Mouse (Mus musculus): ENCODE measurements around the gene Vps11.
"Not testable (repeated sequence)": the region's sequence is repeated elsewhere in the genome, so short reads cannot be mapped to it uniquely, and the experiment has no call there.

Gene Vps11

DNA sequence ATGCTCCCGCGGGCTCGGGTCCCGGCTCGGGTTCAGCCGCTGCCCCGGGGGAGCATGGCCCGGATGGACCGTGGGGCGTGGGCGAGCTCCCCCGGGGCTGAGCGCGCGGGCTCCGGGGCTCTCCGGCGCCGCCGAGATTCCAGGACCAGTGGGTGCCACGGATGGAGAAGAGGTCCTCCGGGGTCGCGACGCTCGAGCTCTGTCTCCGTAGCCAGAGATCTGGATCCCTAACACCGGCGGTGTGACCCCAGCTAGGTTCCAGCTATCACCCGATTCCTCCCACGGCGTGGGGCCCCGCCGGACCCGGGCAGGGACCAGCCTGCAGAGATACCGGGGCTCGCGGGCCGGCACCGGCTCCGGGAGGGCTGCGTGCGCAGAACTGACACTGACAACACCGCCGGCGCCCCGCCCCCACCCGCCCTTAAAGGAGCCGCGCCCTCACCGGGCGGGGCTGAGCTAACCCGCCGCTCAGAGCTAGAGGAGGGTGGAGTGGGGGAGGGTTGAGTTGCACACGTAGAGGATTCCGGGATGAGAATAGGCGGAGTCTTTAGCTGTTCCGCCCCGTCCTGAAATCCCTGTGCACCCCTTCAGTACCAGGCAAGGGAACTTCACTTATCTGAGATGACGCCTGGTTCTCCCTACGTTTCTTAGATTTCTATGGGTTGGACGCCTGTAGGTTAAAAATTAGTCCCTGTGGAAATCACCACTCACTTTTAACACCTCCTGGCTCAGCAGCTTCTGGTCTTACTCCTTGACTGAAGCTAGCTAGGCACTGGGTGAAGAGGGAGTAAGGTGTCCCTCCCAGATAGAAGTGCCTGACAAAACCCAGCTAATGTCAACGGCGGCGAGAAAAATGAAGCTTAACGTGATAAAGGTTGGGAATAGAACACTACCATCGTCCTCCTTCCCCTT lies 41.3 kb downstream of the Vps11 start, which contains the start of gene C2cd2l:
Gene C2cd2l, minus strand, starts transcription at position 399 of the 912 bp plus-strand sequence.
- in situ Hi-C loops (cut with MboI; ENCODE audit: low pct_unique_long_range_greater_than_20kb in 1 of 2, low sequenced_read_pairs in 2 of 2, unreplicated experiment in 1 of 2), result no loop called here

DNA sequence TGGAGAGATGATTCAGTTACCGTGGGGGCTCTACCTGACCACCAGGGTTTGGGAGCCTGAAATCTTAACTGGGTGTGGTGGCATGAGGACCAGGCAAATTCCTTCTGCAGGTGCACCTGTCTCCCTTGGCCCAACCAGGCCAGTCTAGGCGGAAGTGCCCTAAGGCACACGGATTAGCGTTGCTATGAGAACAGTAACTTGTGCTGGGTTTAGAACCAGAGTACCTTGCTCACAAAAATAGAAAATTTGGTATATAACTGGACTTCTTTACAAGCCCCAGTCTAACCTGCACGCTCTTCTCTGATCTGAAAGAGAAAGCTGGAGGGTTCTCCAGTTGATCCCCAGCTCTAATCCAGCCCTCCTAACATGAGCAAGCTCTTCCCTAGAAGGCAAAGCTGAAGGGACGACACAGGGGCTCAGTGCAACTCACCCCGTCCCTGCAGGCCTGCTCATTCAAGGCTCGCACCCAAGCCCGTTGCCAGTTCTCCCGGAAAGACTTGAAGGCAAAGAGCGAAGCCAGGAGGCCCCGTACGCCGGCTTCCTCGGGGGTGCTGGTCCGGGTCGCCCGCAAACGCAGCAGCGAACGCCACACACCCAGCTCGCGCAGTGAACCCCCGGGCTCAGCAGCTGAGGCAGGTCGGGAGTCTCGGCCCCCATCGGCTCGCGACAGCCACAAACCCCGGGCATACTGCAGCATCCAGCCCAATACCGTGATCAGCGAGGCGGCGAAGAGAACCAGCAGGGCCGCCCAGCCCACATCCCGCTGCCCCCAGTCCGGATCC lies 42.2 kb downstream of the Vps11 start:
- in situ Hi-C loops (cut with MboI; ENCODE audit: low pct_unique_long_range_greater_than_20kb in 1 of 2, low sequenced_read_pairs in 2 of 2, unreplicated experiment in 1 of 2), result no loop called here

DNA sequence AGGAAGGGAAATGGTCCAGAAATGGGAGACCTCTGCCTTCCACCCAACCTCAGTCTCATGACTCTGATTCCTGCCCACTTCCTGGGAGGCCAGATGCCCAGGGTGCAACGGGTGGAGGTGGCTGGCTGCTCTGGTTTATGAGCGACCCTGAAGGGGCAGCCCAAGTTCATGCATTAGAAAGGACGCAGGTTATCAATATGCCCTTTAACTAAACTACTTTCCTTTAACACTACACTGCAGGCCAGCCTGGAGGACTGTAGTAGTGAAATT lies 42.7 kb downstream of the Vps11 start:
- in situ Hi-C loops (cut with MboI; ENCODE audit: low pct_unique_long_range_greater_than_20kb in 1 of 2, low sequenced_read_pairs in 2 of 2, unreplicated experiment in 1 of 2), result no loop called here

DNA sequence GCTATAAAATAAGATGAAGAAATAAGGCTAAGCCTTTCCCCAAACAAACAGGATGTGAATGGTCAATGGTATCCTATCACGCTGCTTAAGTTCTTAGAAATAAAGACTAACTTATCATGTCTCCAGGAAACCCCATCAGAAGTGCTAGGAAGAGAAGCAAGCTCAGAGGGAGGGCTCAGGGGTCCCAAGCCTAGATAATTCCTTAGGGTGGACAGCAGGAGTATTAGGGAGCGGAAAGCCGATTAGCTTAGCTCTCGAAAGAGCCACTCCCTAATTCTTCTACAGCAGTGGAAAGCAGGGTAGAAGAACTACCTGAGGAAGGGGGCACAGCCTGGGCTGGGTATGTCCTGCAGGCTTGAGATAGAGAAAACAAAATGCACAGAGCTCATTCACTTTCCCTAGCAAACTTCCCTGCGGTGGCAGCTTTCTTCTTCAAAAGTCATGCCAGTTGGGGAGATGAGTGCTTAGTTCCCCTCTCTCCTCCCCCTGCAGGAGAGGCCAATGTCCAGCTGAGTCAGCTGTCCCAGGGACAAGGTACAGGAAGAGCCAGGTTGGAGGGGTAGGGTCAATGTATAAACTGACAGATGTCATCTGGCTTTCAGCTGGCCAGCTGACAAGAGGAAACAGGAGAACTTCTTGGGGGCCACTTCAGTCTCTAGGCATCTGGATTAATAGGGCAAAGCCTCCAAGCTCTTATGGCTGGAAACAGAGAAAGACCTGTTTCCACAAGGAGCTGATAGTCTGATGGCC lies 43.2 kb downstream of the Vps11 start:
- in situ Hi-C loops (cut with MboI; ENCODE audit: low pct_unique_long_range_greater_than_20kb in 1 of 2, low sequenced_read_pairs in 2 of 2, unreplicated experiment in 1 of 2), result no loop called here

DNA sequence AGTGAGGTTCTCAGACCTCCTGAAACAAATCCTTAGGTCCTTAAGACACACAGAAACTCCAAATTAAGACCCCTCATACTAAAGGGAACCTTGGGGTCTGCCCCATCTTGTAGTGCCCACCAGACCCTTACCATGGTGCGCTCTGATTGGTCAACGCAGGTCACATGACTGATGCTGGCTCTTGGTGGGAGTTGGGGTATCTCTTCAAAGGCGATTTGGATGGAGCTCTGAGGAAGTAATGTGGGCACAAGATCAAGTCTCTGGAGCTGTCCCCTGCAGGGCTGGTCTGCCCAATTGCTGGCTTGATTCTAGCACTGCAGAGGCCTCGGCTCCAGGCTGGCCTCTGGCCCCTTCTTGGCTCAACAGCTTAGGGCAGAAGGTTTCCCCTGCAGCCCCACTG lies 44.0 kb downstream of the Vps11 start:
- in situ Hi-C loops (cut with MboI; ENCODE audit: low pct_unique_long_range_greater_than_20kb in 1 of 2, low sequenced_read_pairs in 2 of 2, unreplicated experiment in 1 of 2), result no loop called here

DNA sequence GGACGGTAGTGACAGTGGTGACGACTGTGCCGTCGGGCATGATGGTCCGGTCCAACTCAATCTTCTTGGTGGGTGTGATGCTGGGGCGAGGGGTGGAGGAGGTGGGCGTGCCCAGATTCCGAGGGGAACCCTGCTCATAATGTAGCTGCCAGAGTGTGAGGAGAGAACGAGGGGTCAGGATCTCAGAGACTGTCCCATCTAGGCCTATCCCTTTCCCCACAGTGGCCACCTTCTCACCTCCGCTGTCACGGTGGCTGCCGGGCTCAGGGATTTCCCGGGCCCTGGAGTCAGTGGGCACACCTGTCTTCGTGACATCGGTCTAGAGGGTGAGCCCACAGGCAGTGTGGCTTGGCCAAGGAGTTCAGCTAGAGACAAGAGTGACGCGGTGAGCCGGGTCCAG lies 46.6 kb downstream of the Vps11 start:
- in situ Hi-C loops (cut with MboI; ENCODE audit: low pct_unique_long_range_greater_than_20kb in 1 of 2, low sequenced_read_pairs in 2 of 2, unreplicated experiment in 1 of 2), result no loop called here

DNA sequence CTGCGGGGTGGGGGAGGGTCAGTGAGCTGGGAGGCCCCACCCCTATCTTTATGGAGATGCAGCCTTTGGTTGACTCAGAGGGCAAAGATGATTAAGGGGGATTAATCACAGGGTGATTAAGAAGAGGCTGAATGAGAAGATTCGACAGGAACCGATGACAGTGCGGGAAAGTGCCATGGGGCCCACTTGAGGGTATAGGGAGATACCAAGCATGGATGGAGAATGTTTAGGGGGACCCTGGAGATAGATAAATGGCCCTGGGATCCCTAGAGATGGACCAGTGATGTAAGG lies 47.3 kb downstream of the Vps11 start:
- in situ Hi-C loops (cut with MboI; ENCODE audit: low pct_unique_long_range_greater_than_20kb in 1 of 2, low sequenced_read_pairs in 2 of 2, unreplicated experiment in 1 of 2), result no loop called here

DNA sequence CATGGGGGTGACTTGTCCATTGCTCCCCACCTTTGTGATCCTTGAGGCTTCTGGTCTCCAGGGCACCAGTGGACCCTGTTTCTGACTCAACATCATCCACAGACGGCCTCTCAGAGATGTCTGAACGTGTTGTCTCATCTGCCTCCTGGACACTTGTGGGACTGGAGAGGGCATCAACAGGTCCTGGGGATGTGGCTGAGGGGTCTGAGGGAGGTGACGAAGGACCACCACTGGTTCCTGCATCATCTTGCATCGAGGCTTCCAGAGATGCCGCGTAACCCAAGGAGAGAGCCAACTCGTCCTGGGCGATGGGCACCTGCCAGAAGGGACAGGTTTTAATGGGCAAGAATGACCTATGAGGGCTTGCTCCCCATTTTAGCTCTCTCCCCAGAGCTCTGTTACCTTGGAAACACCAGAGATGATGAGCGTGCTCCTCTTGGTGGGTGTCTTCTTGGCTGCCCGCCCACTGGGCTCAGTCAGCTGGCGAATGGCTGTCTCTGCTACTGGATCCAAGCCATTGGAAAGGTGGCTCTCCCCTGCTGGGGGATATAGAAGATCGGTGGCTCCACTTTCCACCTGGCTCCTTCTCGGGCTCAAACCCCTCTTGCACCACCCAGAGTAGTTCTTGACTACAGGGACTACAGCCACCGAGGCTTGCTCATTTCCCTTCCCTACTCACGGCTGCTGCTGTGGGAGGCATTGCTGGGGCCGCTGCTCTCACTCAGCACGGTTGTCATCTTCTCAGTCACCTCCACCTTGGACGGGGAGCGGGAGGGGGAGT lies 47.8 kb downstream of the Vps11 start:
- in situ Hi-C loops (cut with MboI; ENCODE audit: low pct_unique_long_range_greater_than_20kb in 1 of 2, low sequenced_read_pairs in 2 of 2, unreplicated experiment in 1 of 2), result no loop called here

DNA sequence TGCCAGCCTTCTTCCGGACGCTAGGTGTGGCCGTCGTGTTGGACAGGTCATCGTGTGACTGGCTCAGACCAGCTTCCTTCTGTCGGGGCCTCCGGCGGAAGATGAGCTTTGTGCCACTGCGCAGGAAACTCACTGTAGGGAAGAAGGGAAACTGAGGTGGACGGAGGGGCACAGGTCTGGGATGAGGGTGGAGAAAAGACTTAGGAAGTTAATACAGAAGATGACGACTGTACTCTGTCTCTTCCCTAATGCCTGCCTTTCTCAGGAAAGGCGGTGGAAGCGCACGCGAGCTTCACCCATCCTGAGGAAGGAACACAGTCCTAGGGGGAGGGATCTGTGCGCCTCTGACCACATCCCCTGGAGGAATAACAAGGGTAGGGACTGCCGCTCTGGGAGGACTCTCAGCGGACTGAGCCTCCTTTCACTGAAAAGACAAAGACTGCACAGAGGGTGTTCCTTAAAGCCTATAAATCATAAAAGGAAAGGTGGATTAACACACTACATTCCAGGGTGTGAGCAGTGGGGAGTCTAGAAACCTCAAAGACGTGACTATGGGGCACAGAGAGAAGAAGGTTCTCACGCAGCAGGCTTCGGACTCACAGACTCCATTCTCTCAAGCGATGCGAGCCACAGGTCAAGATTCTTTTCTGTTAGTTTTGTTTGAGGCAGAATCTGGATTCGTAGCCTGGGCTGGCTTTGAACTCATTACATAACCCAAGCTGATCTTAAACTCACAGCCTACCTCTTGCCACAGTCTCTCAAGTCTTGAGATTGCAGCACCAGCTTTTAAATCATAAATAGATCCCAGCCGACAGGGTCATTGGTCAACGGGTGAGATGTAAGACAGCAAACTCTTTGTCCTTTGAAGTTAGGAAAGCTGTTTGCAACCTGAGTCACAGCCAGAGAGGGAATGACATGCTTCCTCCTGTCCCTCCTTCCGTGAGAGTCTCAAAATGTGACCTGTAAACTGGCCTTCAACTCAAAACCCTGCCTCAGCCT lies 50.0 kb downstream of the Vps11 start:
- in situ Hi-C loops (cut with MboI; ENCODE audit: low pct_unique_long_range_greater_than_20kb in 1 of 2, low sequenced_read_pairs in 2 of 2, unreplicated experiment in 1 of 2), result no loop called here

DNA sequence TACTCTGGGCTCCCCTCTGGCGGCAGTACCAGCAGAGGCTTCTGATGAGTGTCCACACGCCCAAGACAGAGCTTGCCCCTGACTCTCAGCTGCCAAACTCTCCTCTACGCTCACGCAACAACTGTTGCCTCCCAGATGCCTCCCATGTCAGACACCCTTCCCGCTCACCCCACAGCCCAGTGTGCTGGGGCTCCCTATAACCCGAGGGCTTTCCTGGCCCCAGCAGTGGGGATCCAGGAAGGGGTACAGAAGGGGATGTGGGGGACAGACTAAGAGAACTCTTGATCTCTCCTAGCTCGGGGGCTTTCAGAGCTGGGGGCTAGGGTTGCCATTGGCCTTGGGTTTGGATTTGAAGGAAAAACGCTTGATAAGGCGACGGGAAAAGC lies 50.7 kb downstream of the Vps11 start:
- in situ Hi-C loops (cut with MboI; ENCODE audit: low pct_unique_long_range_greater_than_20kb in 1 of 2, low sequenced_read_pairs in 2 of 2, unreplicated experiment in 1 of 2), result no loop called here

DNA sequence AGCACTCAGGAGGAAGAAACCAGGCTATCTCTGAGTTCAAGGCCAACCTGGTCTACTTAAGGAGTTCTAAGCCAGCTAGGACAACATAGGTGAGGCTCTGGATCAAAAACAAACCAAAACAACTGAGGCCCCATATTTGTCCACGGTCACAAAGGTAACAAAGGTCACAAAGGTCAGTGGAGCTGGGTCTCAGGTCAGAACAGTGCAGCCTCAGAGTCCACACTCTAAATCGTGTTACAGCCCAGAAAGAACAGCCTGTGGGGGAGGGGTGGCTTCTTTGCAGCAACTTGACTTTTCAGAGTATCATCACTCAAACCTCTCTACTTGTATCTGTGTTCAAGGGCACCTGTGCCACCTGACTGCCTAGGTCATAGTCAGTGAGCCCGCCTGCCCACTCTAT lies 51.7 kb downstream of the Vps11 start:
- in situ Hi-C loops (cut with MboI; ENCODE audit: low pct_unique_long_range_greater_than_20kb in 1 of 2, low sequenced_read_pairs in 2 of 2, unreplicated experiment in 1 of 2), result no loop called here

DNA sequence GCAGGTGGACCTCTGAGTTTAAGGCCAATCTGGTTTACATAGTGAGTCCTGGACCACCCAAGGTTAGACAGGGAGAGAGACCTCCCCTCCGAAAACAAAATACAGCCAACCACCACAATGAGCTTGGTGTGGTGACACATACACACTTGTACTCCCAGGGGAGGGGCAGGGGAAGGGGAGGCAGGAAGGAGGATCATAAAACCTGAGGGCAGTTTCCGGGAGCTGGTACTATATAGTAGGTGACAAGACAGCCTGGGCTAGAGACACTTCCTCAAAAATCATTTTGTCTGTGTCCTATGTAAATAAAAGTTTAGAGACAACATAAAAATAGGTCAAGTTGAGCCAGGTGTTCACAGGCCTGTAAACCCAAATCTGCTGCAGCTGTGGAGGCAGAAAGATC lies 54.2 kb downstream of the Vps11 start:
- in situ Hi-C loops (cut with MboI; ENCODE audit: low pct_unique_long_range_greater_than_20kb in 1 of 2, low sequenced_read_pairs in 2 of 2, unreplicated experiment in 1 of 2), result no loop called here

DNA sequence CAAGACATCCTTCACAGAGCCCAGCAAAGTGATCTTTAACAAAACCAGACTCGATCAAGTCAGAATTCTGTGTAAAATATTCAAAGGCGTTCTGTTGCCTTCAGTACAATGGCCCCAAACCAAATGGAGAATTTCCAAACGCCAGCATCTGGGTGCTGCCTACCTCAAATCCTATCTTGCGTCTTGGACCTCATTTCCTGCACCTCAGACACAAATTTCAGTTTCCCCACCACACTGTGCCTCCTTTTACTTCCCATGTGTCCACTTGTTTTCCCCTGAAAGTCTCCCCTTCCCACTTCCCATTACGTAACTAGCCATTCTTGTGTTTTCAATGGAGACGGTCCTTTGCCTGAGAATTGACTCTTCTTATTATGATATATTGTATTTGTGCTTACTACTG lies 54.9 kb downstream of the Vps11 start:
- in situ Hi-C loops (cut with MboI; ENCODE audit: low pct_unique_long_range_greater_than_20kb in 1 of 2, low sequenced_read_pairs in 2 of 2, unreplicated experiment in 1 of 2), result no loop called here

DNA sequence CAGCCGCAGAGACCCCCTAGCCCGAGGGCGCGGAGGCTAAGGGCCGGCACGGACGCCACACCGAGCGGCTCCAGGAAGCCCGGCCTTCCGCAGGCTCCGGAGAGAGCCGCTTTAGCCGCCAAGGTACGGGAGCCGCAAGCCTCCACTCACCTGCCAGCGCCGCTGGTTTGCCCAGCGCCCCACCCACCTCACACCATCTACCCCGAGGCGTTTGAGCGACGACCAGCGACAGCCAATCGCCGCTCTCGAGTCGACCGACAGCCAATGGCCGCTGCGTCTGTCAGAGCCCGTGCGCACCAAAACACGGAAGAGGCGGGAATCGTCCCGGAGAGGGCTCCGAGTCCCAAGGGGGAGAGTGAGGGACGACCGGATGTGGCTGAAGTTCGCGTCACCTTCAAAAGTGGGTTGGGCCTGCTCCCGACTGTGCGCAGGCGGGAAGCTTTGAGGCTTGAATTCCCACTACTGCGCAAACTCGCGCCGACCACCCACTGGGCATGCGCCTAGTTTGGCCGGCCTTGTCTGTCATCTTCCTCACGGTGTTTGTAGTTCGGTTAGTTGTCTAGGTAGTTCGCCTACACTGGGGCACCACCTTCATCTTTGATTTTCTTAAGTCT lies 55.9 kb downstream of the Vps11 start, which contains the start of gene Hinfp:
Gene Hinfp, minus strand, starts transcription at position 206 of the 614 bp plus-strand sequence.
- in situ Hi-C loops (cut with MboI; ENCODE audit: low pct_unique_long_range_greater_than_20kb in 1 of 2, low sequenced_read_pairs in 2 of 2, unreplicated experiment in 1 of 2), result no loop called here

DNA sequence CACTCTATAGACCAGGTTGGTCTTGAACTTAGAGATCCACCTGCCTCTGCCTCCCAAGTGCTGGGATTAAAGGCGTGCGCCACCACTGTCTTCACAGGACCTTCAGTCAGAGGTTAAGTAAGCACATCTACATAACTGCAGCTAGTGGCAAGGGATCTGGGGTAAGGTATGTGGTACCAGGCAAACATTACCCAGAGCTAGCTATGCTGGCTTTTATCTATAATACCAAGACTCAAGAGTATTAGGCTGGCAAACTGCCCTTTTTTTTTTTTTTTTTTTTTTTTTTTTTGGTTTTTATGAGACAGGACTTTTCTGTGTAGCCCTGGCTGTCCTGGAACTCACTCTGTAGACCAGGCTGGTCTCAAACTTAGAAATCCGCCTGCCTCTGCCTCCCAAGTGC lies 61.5 kb downstream of the Vps11 start:
- in situ Hi-C loops (cut with MboI; ENCODE audit: low pct_unique_long_range_greater_than_20kb in 1 of 2, low sequenced_read_pairs in 2 of 2, unreplicated experiment in 1 of 2), result not testable (repeated sequence)
